Mouse (Mus musculus): ENCODE results near the gene Serinc2.

DNA sequence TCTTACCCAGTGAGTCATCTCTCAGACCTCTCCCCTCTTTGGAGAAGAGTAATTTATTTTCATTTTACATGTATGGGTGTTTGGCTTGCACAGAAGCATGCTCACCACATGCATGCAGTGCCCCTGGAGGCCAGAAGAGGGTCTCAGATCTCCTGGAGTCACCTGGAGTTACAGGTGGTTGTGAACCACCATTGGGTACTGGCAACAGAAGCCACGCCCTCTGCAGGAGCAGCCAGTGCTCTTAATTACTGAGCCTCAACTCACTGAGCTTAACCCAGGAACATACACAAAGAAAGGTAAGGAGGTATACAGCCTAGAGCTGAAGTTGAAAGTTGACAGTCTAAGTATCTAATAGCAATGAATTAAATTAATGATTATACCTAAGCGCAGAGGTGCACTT is 46.4 kb upstream of the Serinc2 start:
- TF ChIP-seq POLR2A (IDR thresholded peaks at IDR 0.05; ENCODE audit: borderline replicate concordance, extremely low read depth, low read depth, low read length) (no peak), CTCF (IDR thresholded peaks at IDR 0.05; ENCODE audit: insufficient read depth, low read length) (no peak)
